Mouse (Mus musculus) stomach, postnatal 0 days (tissue): ENCODE data around the gene Lrat. TPM values are rescaled to one million over a fixed set of nuclear protein-coding genes. Genes with fewer than 3 reads are reported as not detected.
A peak's percentile ranks its signal among the peaks of the same experiment; 100 is the strongest.

Experiments used
- ATAC-seq: fragments of 200-750 bp; cut with Nextera tagmentation; 2 replicates; pipeline ENCODE4 v1.8.0; 2017; ENCODE audit not compliant: low FRiP score, low TSS enrichment
- DNase-seq: peaks from one replicate; pipeline ENCODE4 v3.0.0-alpha.2; 2016; ENCODE audit warnings: low spot score
- H3K27ac ChIP-seq: fragments of 300-500 bp; sonication (generic); replicated peaks from 2 replicates; pipeline ENCODE4 v1.5.1; 2014; ENCODE audit warnings: mild to moderate bottlenecking, control low read depth
- H3K27me3 ChIP-seq: fragments of 300-500 bp; sonication (generic); 2 replicates; pipeline ENCODE4 v1.6.1; 2014; ENCODE audit warnings: low read length; ENCODE audit not compliant: control insufficient read depth, insufficient read depth
- H3K36me3 ChIP-seq: fragments of 300-500 bp; sonication (generic); 2 replicates; pipeline ENCODE4 v1.6.1; 2014; ENCODE audit warnings: low read length, mixed read lengths; ENCODE audit not compliant: control insufficient read depth, insufficient read depth
- H3K4me1 ChIP-seq: fragments of 300-500 bp; sonication (generic); replicated peaks from 2 replicates; pipeline ENCODE4 v1.6.1; 2014; ENCODE audit warnings: antibody characterized with exemption; ENCODE audit not compliant: control insufficient read depth, insufficient read depth
- H3K4me2 ChIP-seq: fragments of 300-500 bp; sonication (generic); replicated peaks from 2 replicates; pipeline ENCODE4 v1.6.1; 2014; ENCODE audit warnings: low read depth, mild to moderate bottlenecking, control low read depth, moderate library complexity
- H3K4me3 ChIP-seq: fragments of 300-500 bp; sonication (generic); 2 replicates; pipeline ENCODE4 v1.5.1; 2014; ENCODE audit warnings: low read depth, low read length, control low read depth
- H3K9ac ChIP-seq: fragments of 300-500 bp; sonication (generic); 2 replicates; pipeline ENCODE4 v1.6.1; 2014; ENCODE audit warnings: mild to moderate bottlenecking, low read length, control low read depth, mixed read lengths
- H3K9me3 ChIP-seq: fragments of 300-500 bp; sonication (generic); 2 replicates; pipeline ENCODE4 v1.6.1; 2016; ENCODE audit warnings: low read length; ENCODE audit not compliant: control insufficient read depth
- CTCF ChIP-seq: IDR thresholded peaks from 2 replicates; pipeline ENCODE4 v1.5.1; 2016; ENCODE audit warnings: antibody characterized with exemption, low read depth, mild to moderate bottlenecking, moderate library complexity
- EP300 ChIP-seq: optimal IDR thresholded peaks from 2 replicates; pipeline ENCODE3; 2016; ENCODE audit warnings: antibody characterized with exemption
- WGBS: fragments of 180-500 bp; shearing (Covaris S2); extraction: QIAGEN DNeasy Blood & Tissue Kit; methylation state at CpG from one replicate; pipeline ENCODE4 v1.1.7; 2014; 5-methylcytosine and 5-hydroxymethylcytosine counted together
- polyA plus RNA-seq: library from polyadenylated mRNA; unstranded; fragments of >200 nt; fragmentation: Nextera tagmentation; extraction: Ambion mirVana; gene quantifications from 2 replicates; pipeline ENCODE4 v1.2.1, GENCODE M21; 2015

The Lrat gene
- polyA plus RNA-seq, 1 experiment from 2014 or later: 0.02 TPM

- H3K4me2 ChIP-seq: no peak overlapping the region
- no peaks in the 10 kb centered on the region for H3K9me3 ChIP-seq
- TF ChIP-seq EP300: no peak
- no peak for TF ChIP-seq CTCF
- no peaks in the 10 kb centered on the region for H3K36me3 ChIP-seq
- no peak overlapping the region for H3K9ac ChIP-seq
- no peak overlapping the region for H3K4me3 ChIP-seq
- DNase-seq (no peak), ATAC-seq (no peak)
- H3K4me1 ChIP-seq: no peaks in the 10 kb centered on the region
- 62% methylated on average over 2 of the region's 2 CpGs for WGBS
- no peaks in the 10 kb centered on the region for H3K27me3 ChIP-seq
- no peak overlapping the region for H3K27ac ChIP-seq
Measured at GRCm38 (mm10) chr3:82927917-82928316, 24.1 kb upstream of the Lrat start.

- H3K36me3 ChIP-seq: no peaks in the 10 kb centered on the region
- WGBS: 38% methylated on average over 1 of the region's 1 CpGs
- H3K9me3 ChIP-seq: no peaks in the 10 kb centered on the region
- no peak overlapping the region for H3K9ac ChIP-seq
- no peak overlapping the region for H3K4me3 ChIP-seq
- no peaks in the 10 kb centered on the region for H3K27me3 ChIP-seq
- H3K4me2 ChIP-seq: no peak overlapping the region
- DNase-seq (no peak), ATAC-seq (no peak)
- H3K27ac ChIP-seq: no peak overlapping the region
- TF ChIP-seq CTCF: no peak
- TF ChIP-seq EP300: no peak
- no peaks in the 10 kb centered on the region for H3K4me1 ChIP-seq
Measured at GRCm38 (mm10) chr3:82915632-82916031, 11.9 kb upstream of the Lrat start.

- Histone ChIP-seq H3K4me3 (no peak overlapping the region), H3K36me3 (no peaks in the 10 kb centered on the region), H3K9me3 (no peaks in the 10 kb centered on the region), H3K27me3 (no peaks in the 10 kb centered on the region), H3K4me1 (no peaks in the 10 kb centered on the region), H3K9ac (no peak overlapping the region), H3K27ac (no peak overlapping the region), H3K4me2 (no peak overlapping the region)
- TF ChIP-seq CTCF (no peak), EP300 (no peak)
- ATAC-seq: no peak
- DNase-seq: no peak
- WGBS: 85% methylated on average over 2 of the region's 2 CpGs
Measured at GRCm38 (mm10) chr3:82908671-82909070, 4.9 kb upstream of the Lrat start.

- ATAC-seq (no peak), DNase-seq (no peak)
- Histone ChIP-seq H3K9me3 (no peaks in the 10 kb centered on the region), H3K4me3 (peak overlapping the region; percentile 41), H3K9ac (no peak overlapping the region), H3K4me2 (peak overlapping the region; percentile 68), H3K36me3 (no peaks in the 10 kb centered on the region), H3K4me1 (no peaks in the 10 kb centered on the region), H3K27ac (no peak overlapping the region), H3K27me3 (no peaks in the 10 kb centered on the region)
- 2% methylated on average over 31 of the region's 31 CpGs for WGBS
- no peak for TF ChIP-seq EP300
- TF ChIP-seq CTCF: no peak
Measured at GRCm38 (mm10) chr3:82904211-82904908, 587 bp upstream of the Lrat start.

GRCm38 (mm10) chr3:82902757-82903612 lies 788 bp downstream of the Lrat start:
- ATAC-seq (no peak), DNase-seq (no peak)
- peak overlapping the region; percentile 41 for H3K4me3 ChIP-seq

GRCm38 (mm10) chr3:82888842-82889241 lies 14.9 kb downstream of the Lrat start:
- no peaks in the 10 kb centered on the region for H3K27me3 ChIP-seq
- H3K27ac ChIP-seq: no peak overlapping the region
- H3K4me3 ChIP-seq: no peak overlapping the region
- no peaks in the 10 kb centered on the region for H3K36me3 ChIP-seq
- no peak for DNase-seq
- H3K4me1 ChIP-seq: no peaks in the 10 kb centered on the region
- WGBS: 19% methylated on average over 2 of the region's 2 CpGs
- no peak overlapping the region for H3K4me2 ChIP-seq
- no peak for ATAC-seq
- TF ChIP-seq EP300 (no peak), CTCF (no peak)
- no peaks in the 10 kb centered on the region for H3K9me3 ChIP-seq
- H3K9ac ChIP-seq: no peak overlapping the region

More at GRCm38 (mm10) chr3:82902757-82903612, 788 bp downstream of the Lrat start:
- WGBS: 21% methylated on average over 20 of the region's 20 CpGs
- Histone ChIP-seq H3K27ac (no peak overlapping the region), H3K4me2 (peak overlapping the region; percentile 68), H3K4me1 (no peaks in the 10 kb centered on the region), H3K9me3 (no peaks in the 10 kb centered on the region), H3K9ac (no peak overlapping the region), H3K27me3 (no peaks in the 10 kb centered on the region), H3K36me3 (no peaks in the 10 kb centered on the region)
- TF ChIP-seq EP300 (no peak), CTCF (no peak)
